Mouse (Mus musculus): ENCODE measurements around the gene Brca1. TPM values are rescaled to one million over a fixed set of nuclear protein-coding genes. Genes with fewer than 3 reads are reported as not detected.
"Not testable (repeated sequence)": the region's sequence is repeated elsewhere in the genome, so short reads cannot be mapped to it uniquely, and the experiment has no call there.

Gene Brca1
- polyA plus RNA-seq (2016; fragmentation: Nextera tagmentation; extraction: Ambion mirVana), result 16.1 and 25.3 TPM in 2 replicates

- Histone ChIP-seq H3K4me1 (replicated peaks) (peaks cover 27% of the 10 kb centered on the region), H3K9me3 (no peaks in the 10 kb centered on the region), H3K27ac (peak within 1 kb of the TSS; percentile 98), H3K36me3 (peaks cover 47% of the 10 kb centered on the region), H3K27me3 (ENCODE audit: insufficient read depth, poor library complexity, severe bottlenecking) (no peaks in the 10 kb centered on the region), H3K4me3 (peak within 1 kb of the TSS; percentile 85)
- WGBS, result under 1% methylated on average over 43 of the region's 43 CpGs
- DNase-seq (ENCODE audit: low spot score), result peak; percentile 98
Observed at GRCm38 (mm10) chr11:101551751-101552475, at the start of gene Brca1, which contains the start of gene Nbr1. Brca1 (minus strand) TSS chr11:101551955. Nbr1 (plus strand) TSS chr11:101552149.

DNA sequence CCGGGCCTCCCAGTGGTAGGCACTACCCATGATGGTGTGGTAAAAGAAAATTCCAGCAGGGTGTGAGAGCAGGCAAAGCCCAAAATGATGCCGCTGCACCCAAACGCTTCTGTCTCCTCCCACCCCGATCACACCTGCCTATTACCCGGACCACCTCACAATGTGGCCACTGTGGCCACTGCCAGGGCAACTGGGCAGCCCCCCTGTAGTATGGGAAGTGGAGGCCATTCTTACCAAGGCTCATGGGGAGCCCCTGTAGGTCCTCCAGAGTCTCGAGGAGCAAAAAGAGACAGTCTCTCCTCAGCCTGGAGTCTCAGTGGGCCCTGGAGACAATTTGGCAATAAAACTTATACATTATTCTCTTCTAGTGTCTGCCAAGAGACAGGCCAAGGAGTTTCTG is 47.4 kb upstream of the Brca1 start, which contains the start of gene Gm11634:
TSS of gene Gm11634 (minus strand) at position 101 of the 400 bp plus-strand sequence.
- Histone ChIP-seq H3K27me3 (ENCODE audit: insufficient read depth, poor library complexity, severe bottlenecking) (peaks cover 11% of the 10 kb centered on the region; the same call in 1 of the 2 replicates), H3K36me3 (no peaks in the 10 kb centered on the region), H3K27ac (no peak within 1 kb of the TSS), H3K9me3 (no peaks in the 10 kb centered on the region), H3K4me3 (no peak within 1 kb of the TSS), H3K4me1 (replicated peaks) (peaks cover under 1% of the 10 kb centered on the region; the same call in 1 of the 2 replicates)
- 83% methylated on average over 6 of the region's 6 CpGs for WGBS
- DNase-seq (ENCODE audit: low spot score), result no peak

GRCm38 (mm10) chr11:101589989-101590624 is 38.4 kb upstream of the Brca1 start:
- H3K4me3 ChIP-seq, result no peak overlapping the region
- DNase-seq (ENCODE audit: low spot score), result no peak
- H3K36me3 ChIP-seq, result 0 out of 2 replicates have a peak, but pooled peaks cover 4% of the 10 kb centered on the region
- H3K27ac ChIP-seq, result no peak overlapping the region
- WGBS, result 78% methylated on average over 12 of the region's 12 CpGs
- no peaks in the 10 kb centered on the region for H3K4me1 ChIP-seq (replicated peaks)
- no peaks in the 10 kb centered on the region for H3K27me3 ChIP-seq (ENCODE audit: insufficient read depth, poor library complexity, severe bottlenecking)
- no peaks in the 10 kb centered on the region for H3K9me3 ChIP-seq

DNA sequence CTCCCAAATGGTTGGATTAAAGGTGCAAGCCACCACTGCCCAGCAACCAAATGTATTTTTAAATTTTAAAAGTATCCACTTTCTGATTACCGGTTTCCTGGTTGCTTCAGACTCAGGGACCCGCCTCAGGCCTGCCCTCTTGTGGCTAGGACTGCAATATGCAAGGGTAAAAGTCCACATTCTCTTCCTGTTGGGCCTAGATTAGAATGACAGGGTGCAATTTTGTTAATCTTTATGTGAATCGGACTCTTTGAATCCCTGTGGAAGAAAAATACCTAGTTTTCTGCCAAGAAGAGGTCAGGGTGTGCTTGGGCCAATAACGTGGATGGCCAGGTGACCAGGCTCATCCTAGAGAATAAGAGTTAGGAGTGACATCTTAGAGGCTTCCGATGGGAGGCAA is 37.7 kb upstream of the Brca1 start:
- no peaks in the 10 kb centered on the region for H3K9me3 ChIP-seq
- DNase-seq (ENCODE audit: low spot score), result peak; percentile 48
- H3K4me1 ChIP-seq (replicated peaks), result no peaks in the 10 kb centered on the region
- 38% methylated on average over 5 of the region's 5 CpGs for WGBS
- 0 out of 2 replicates have a peak, but pooled peaks cover 4% of the 10 kb centered on the region for H3K36me3 ChIP-seq
- no peak overlapping the region for H3K27ac ChIP-seq
- H3K4me3 ChIP-seq, result no peak overlapping the region
- no peaks in the 10 kb centered on the region for H3K27me3 ChIP-seq (ENCODE audit: insufficient read depth, poor library complexity, severe bottlenecking)

DNA sequence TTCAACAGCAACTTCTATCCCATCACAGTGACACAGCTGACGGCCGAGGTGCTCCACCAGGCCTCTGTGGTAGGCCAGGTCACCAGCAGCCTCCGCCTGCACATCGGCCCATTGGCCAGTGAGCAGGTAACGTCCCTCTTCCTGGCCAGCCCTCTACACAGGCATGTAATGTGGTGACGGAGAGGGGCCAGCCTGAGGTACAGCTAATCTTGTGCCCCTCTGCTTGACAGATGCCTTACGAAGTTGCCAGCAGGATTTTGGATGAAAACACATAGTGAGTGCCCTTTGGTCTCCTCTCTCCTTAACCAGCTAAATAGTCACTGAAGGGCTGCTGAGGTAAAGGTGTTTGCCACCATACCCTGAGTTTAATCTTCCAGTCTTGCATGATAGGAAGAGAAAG is 37.1 kb upstream of the Brca1 start:
- H3K36me3 ChIP-seq, result 0 out of 2 replicates have a peak, but pooled peaks cover 4% of the 10 kb centered on the region
- no peak overlapping the region for H3K4me3 ChIP-seq
- H3K27ac ChIP-seq, result no peak overlapping the region
- no peaks in the 10 kb centered on the region for H3K9me3 ChIP-seq
- H3K4me1 ChIP-seq (replicated peaks), result no peaks in the 10 kb centered on the region
- DNase-seq (ENCODE audit: low spot score), result no peak
- no peaks in the 10 kb centered on the region for H3K27me3 ChIP-seq (ENCODE audit: insufficient read depth, poor library complexity, severe bottlenecking)
- 90% methylated on average over 7 of the region's 7 CpGs for WGBS

DNA sequence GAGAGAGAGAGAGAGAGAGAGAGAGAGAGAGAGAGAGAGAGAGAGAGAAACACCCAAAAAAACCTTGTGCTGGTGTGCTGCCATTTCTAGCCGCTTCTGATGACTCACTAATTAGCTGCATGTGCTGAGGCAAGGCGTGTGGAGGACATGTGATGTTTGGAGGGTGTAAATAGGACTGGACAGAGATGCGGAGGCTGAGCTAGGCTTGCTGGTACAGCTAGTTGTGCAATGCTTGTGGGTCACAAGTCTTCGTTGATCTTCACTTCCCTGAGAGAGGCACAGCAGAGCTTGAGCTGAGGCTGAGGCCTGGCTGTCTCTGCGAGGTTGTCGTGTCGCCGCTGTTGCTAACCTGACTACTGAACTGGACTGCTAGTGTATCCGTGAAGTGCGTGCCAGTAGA is 35.9 kb upstream of the Brca1 start:
- H3K36me3 ChIP-seq, result 0 out of 2 replicates have a peak, but pooled peaks cover 4% of the 10 kb centered on the region
- 94% methylated on average over 10 of the region's 10 CpGs for WGBS
- H3K27ac ChIP-seq, result no peak overlapping the region
- H3K27me3 ChIP-seq (ENCODE audit: insufficient read depth, poor library complexity, severe bottlenecking), result no peaks in the 10 kb centered on the region
- H3K4me1 ChIP-seq (replicated peaks), result no peaks in the 10 kb centered on the region
- no peak overlapping the region for H3K4me3 ChIP-seq
- H3K9me3 ChIP-seq, result no peaks in the 10 kb centered on the region
- no peak for DNase-seq (ENCODE audit: low spot score)

GRCm38 (mm10) chr11:101585805-101586204 is 34.0 kb upstream of the Brca1 start:
- Histone ChIP-seq H3K4me3 (no peak overlapping the region), H3K36me3 (peaks cover 9% of the 10 kb centered on the region; the same call in 1 of the 2 replicates), H3K9me3 (no peaks in the 10 kb centered on the region), H3K4me1 (replicated peaks) (peaks cover 11% of the 10 kb centered on the region), H3K27ac (no peak overlapping the region), H3K27me3 (ENCODE audit: insufficient read depth, poor library complexity, severe bottlenecking) (no peaks in the 10 kb centered on the region)
- 84% methylated on average over 4 of the region's 4 CpGs for WGBS
- DNase-seq (ENCODE audit: low spot score), result no peak

GRCm38 (mm10) chr11:101585031-101585430 is 33.3 kb upstream of the Brca1 start:
- H3K9me3 ChIP-seq; DNase-seq (ENCODE audit: low spot score); H3K27me3 ChIP-seq (ENCODE audit: insufficient read depth, poor library complexity, severe bottlenecking); H3K27ac ChIP-seq; H3K4me3 ChIP-seq: not testable (repeated sequence)
- peaks cover 17% of the 10 kb centered on the region for H3K36me3 ChIP-seq
- peaks cover 11% of the 10 kb centered on the region for H3K4me1 ChIP-seq (replicated peaks)
- WGBS, result 94% methylated on average over 1 of the region's 1 CpGs

DNA sequence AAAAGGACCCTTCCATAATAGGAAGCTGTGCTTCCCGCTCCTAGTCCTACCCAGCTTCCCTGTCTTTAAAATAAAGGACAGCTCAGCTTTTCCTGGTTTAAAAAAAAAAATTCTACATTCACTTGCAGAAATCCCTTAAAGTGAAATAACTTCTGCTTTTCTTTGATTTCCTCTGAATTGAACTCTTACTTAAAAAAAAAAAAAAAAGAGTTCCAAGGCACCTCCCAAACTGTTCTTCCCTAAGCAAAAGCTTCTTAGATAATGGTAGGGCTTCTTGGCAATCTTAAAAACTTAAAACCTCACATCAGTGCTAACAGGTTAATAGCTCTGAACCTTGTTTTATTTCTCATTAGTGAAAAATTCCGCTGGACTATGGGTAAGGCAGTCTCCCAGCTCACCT is 31.4 kb upstream of the Brca1 start:
- Histone ChIP-seq H3K4me3 (no peak overlapping the region), H3K36me3 (peaks cover 35% of the 10 kb centered on the region), H3K9me3 (no peaks in the 10 kb centered on the region), H3K4me1 (replicated peaks) (peaks cover 11% of the 10 kb centered on the region), H3K27ac (no peak overlapping the region), H3K27me3 (ENCODE audit: insufficient read depth, poor library complexity, severe bottlenecking) (no peaks in the 10 kb centered on the region)
- WGBS, result 89% methylated on average over 2 of the region's 2 CpGs
- DNase-seq (ENCODE audit: low spot score), result no peak

DNA sequence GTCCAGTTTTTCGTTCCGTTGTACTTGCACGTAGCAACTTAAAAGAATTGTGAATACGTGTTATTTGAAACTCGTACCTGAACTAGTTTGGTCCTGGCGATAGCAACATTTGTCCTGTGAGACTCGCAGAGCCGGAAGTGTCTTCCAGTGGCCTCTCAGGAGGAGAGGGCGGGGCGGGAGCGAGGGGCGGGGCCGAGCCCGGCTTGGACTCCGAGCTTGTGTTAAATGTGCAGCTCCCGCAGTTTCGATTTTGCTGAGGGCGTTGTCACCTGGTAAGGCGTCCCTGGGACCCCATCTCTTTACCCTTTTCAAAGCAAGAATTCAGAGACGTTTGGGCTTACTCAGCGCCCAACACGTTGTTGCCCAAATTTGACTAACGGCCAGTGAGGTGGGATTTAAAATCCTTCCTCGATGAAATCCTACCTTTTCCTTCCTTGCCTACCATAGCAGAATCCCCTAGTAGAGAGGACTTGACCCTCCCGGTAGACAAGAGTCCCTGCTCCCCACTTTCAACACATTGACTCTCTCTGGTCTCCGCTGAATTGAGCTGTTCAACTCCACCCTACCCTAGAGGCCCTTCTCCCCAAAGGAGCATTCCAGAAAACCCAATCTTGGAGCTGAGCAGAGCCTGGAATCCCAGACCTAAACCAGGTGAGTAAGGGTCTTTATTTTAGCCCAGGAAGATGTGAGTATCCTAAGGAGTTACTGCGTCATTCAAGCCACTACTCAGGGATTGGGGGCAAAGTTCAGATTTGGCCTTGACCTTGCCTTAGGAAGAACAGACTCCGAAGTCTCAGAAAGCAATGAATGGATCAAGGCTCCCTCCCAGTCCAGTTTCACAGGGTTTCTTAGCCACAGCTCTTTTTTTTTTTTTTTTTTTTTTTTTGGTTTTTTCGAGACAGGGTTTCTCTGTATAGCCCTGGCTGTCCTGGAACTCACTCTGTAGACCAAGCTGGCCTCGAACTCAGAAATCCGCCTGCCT is 30.6 kb upstream of the Brca1 start, which contains the start of gene Tmem106a:
TSS of gene Tmem106a (plus strand) at position 189 of the 982 bp plus-strand sequence.
- peak within 1 kb of the TSS; percentile 51 for H3K4me3 ChIP-seq
- WGBS, result 21% methylated on average over 31 of the region's 31 CpGs
- H3K36me3 ChIP-seq, result peaks cover 44% of the 10 kb centered on the region
- H3K9me3 ChIP-seq, result no peaks in the 10 kb centered on the region
- H3K27me3 ChIP-seq (ENCODE audit: insufficient read depth, poor library complexity, severe bottlenecking), result no peaks in the 10 kb centered on the region
- H3K4me1 ChIP-seq (replicated peaks), result peaks cover 11% of the 10 kb centered on the region
- peak; percentile 64 for DNase-seq (ENCODE audit: low spot score)
- H3K27ac ChIP-seq, result peak within 1 kb of the TSS; percentile 59

GRCm38 (mm10) chr11:101581081-101581764 is 29.5 kb upstream of the Brca1 start:
- 79% methylated on average over 6 of the region's 6 CpGs for WGBS
- no peak overlapping the region for H3K4me3 ChIP-seq
- no peak for DNase-seq (ENCODE audit: low spot score)
- H3K27ac ChIP-seq, result no peak overlapping the region
- H3K27me3 ChIP-seq (ENCODE audit: insufficient read depth, poor library complexity, severe bottlenecking), result no peaks in the 10 kb centered on the region
- H3K9me3 ChIP-seq, result no peaks in the 10 kb centered on the region
- H3K4me1 ChIP-seq (replicated peaks), result peaks cover 11% of the 10 kb centered on the region
- H3K36me3 ChIP-seq, result peaks cover 54% of the 10 kb centered on the region

DNA sequence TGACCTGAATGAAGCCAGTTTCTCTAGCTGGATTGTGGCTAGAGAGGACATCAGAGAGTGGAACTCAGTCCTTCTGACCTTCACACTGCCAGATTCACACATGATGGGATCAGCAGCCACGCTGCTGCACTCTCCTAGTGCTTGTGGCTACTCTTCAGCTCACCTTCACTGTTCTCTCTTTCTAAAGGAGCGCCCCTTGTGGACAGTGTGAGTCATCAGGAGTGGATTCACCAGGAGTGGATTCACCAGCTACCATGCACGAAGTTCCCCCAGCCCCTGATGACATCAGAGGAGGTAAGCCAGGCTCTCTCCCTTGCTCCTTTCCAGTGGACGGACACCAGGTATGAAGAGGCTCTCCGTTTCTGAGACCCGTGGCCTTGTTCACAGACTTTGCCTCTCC is 24.4 kb upstream of the Brca1 start:
- 76% methylated on average over 6 of the region's 6 CpGs for WGBS
- Histone ChIP-seq H3K4me3 (no peak overlapping the region), H3K9me3 (no peaks in the 10 kb centered on the region), H3K27me3 (ENCODE audit: insufficient read depth, poor library complexity, severe bottlenecking) (no peaks in the 10 kb centered on the region), H3K27ac (no peak overlapping the region), H3K4me1 (replicated peaks) (no peaks in the 10 kb centered on the region), H3K36me3 (peaks cover 98% of the 10 kb centered on the region)
- DNase-seq (ENCODE audit: low spot score), result no peak

Measured in hindbrain, embryonic 10.5 days (tissue).